Mouse (Mus musculus) spleen, adult 18-20 months (tissue): ENCODE results near the gene Skint10.

Source experiments
- DNase-seq, 2 experiments: peaks; one replicate each; pipeline ENCODE4 v3.0.0; 2022; ENCODE audit warnings: mixed read lengths in 2 of 2

Skint10 gene

DNA sequence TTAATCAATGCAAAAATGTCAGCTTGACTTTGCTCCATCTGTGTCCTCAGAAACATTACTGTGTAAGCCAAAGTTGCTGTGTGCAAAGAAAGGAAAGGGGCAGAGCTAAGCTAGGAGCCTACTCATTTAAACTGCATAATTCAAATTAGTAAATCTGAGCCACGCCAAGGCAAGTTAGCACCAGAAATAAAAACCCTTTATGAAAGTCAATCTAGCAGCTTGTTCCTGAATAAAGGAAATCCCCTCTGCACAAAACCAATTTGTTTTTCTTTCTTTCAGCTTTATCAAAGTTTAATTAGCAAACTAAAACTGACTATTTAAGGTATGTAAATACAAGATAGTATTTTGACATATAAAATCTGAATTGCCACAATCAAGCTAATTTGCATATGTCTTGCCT is at the start of gene Skint10:
Gene Skint10, minus strand, starts transcription at position 101 of the 400 bp plus-strand sequence.
- DNase-seq = no peak

DNA sequence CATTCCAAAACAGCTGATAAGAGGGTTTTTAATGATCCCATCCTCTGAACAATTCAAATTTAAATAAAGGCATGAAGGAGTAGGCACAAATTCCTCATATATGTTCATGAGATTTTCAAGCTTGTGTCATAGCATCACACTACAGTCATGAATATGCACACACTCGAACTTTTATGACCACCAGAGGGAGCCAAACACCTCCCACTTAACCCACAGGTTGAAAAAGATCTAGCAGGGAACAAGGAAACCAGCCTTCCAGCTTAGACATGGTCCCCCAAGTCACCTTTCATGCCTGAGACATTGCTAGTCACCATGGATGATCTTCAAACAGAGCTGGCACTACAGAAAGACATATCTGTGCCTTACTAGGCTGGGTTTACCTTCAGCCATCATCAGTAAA is 16.0 kb upstream of the Skint10 start:
- DNase-seq = no peak
